Mouse (Mus musculus) cerebellum, postnatal 10 days (tissue): Measurements from ENCODE around the gene Pip4k2b.
A peak's percentile ranks its signal among the peaks of the same experiment; 100 is the strongest.
"Not testable (repeated sequence)": the region's sequence is repeated elsewhere in the genome, so short reads cannot be mapped to it uniquely, and the experiment has no call there.

Experiments used
- DNase-seq, 2 experiments: peaks; one replicate each; pipeline ENCODE4 v3.0.0; 2021; ENCODE audit warnings: mixed read lengths in 2 of 2

Gene Pip4k2b

GRCm38 (mm10) chr11:97714356-97714755 lies 30.1 kb downstream of the Pip4k2b start:
- no peak for DNase-seq

- DNase-seq = peak; percentile 76 to 82
Observed at GRCm38 (mm10) chr11:97713896-97714295, 30.6 kb downstream of the Pip4k2b start.

GRCm38 (mm10) chr11:97712286-97712685 lies 32.2 kb downstream of the Pip4k2b start:
- DNase-seq = no peak

GRCm38 (mm10) chr11:97711200-97711900 lies 33.2 kb downstream of the Pip4k2b start:
- DNase-seq = no peak

- not testable (repeated sequence) for DNase-seq
Observed at GRCm38 (mm10) chr11:97710067-97710466, 34.4 kb downstream of the Pip4k2b start.

GRCm38 (mm10) chr11:97703039-97703826 lies 41.3 kb downstream of the Pip4k2b start, which contains the start of gene Psmb3:
Gene Psmb3 (plus strand): TSS chr11:97703399.
- DNase-seq = peak; percentile 99 to 100

GRCm38 (mm10) chr11:97702393-97702745 lies 42.1 kb downstream of the Pip4k2b start:
- DNase-seq = peak; percentile 93 to 96

- no peak for DNase-seq
Observed at GRCm38 (mm10) chr11:97701581-97702392, 42.7 kb downstream of the Pip4k2b start.

GRCm38 (mm10) chr11:97700746-97701580 lies 43.5 kb downstream of the Pip4k2b start:
- peak in 1 of 2 experiments; percentile 51 for DNase-seq

GRCm38 (mm10) chr11:97700003-97700745 lies 44.3 kb downstream of the Pip4k2b start, which contains the start of gene Pcgf2:
Gene Pcgf2 (minus strand): TSS chr11:97700497.
- peak; percentile 91 to 93 for DNase-seq

GRCm38 (mm10) chr11:97699626-97700002 lies 44.9 kb downstream of the Pip4k2b start:
- DNase-seq = peak; percentile 98

GRCm38 (mm10) chr11:97698741-97699611 lies 45.5 kb downstream of the Pip4k2b start:
- peak; percentile 90 for DNase-seq

- DNase-seq = peak in 1 of 2 experiments; percentile 54
Observed at GRCm38 (mm10) chr11:97697891-97698529, 46.5 kb downstream of the Pip4k2b start.

- no peak for DNase-seq
Observed at GRCm38 (mm10) chr11:97697199-97697890, 47.2 kb downstream of the Pip4k2b start.

GRCm38 (mm10) chr11:97696669-97697068 lies 47.8 kb downstream of the Pip4k2b start:
- no peak for DNase-seq

GRCm38 (mm10) chr11:97695712-97696401 lies 48.6 kb downstream of the Pip4k2b start:
- peak in 1 of 2 experiments; percentile 53 for DNase-seq

GRCm38 (mm10) chr11:97694921-97695711 lies 49.4 kb downstream of the Pip4k2b start:
- peak; percentile 81 to 89 for DNase-seq

- peak in 1 of 2 experiments; percentile 34 for DNase-seq
Observed at GRCm38 (mm10) chr11:97694435-97694834, 50.1 kb downstream of the Pip4k2b start.
